Mouse (Mus musculus): Measurements from ENCODE around the gene Clns1a.

Clns1a gene

GRCm38 (mm10) chr7:97726778-97727177, 30.3 kb downstream of the Clns1a start:
- no peak for DNase-seq (ENCODE audit: low read depth, low spot score)

GRCm38 (mm10) chr7:97728666-97729614, 32.5 kb downstream of the Clns1a start:
- DNase-seq (ENCODE audit: low read depth, low spot score), result no peak

GRCm38 (mm10) chr7:97730427-97730826, 34.0 kb downstream of the Clns1a start:
- DNase-seq (ENCODE audit: low read depth, low spot score), result no peak

GRCm38 (mm10) chr7:97733606-97734005, 37.2 kb downstream of the Clns1a start:
- DNase-seq (ENCODE audit: low read depth, low spot score), result no peak

GRCm38 (mm10) chr7:97735021-97735420, 38.6 kb downstream of the Clns1a start:
- no peak for DNase-seq (ENCODE audit: low read depth, low spot score)

- no peak for DNase-seq (ENCODE audit: low read depth, low spot score)
Measured at GRCm38 (mm10) chr7:97735886-97736420, 39.5 kb downstream of the Clns1a start.

GRCm38 (mm10) chr7:97737256-97737637, 40.8 kb downstream of the Clns1a start:
- no peak for DNase-seq (ENCODE audit: low read depth, low spot score)

- peak; percentile 28 for DNase-seq (ENCODE audit: low read depth, low spot score)
Measured at GRCm38 (mm10) chr7:97737638-97738456, 41.4 kb downstream of the Clns1a start, which contains the start of gene Aqp11. Gene Aqp11 (minus strand): TSS chr7:97738289.

GRCm38 (mm10) chr7:97740948-97741347, 44.5 kb downstream of the Clns1a start:
- DNase-seq (ENCODE audit: low read depth, low spot score), result no peak

GRCm38 (mm10) chr7:97741756-97742291, 45.4 kb downstream of the Clns1a start:
- DNase-seq (ENCODE audit: low read depth, low spot score), result no peak

GRCm38 (mm10) chr7:97745299-97745698, 48.9 kb downstream of the Clns1a start:
- no peak for DNase-seq (ENCODE audit: low read depth, low spot score)

GRCm38 (mm10) chr7:97747176-97747707, 50.8 kb downstream of the Clns1a start:
- DNase-seq (ENCODE audit: low read depth, low spot score), result no peak

- no peak for DNase-seq (ENCODE audit: low read depth, low spot score)
Measured at GRCm38 (mm10) chr7:97747787-97748497, 51.5 kb downstream of the Clns1a start.

GRCm38 (mm10) chr7:97748527-97749206, 52.2 kb downstream of the Clns1a start:
- no peak for DNase-seq (ENCODE audit: low read depth, low spot score)

- no peak for DNase-seq (ENCODE audit: low read depth, low spot score)
Measured at GRCm38 (mm10) chr7:97749207-97750190, 53.1 kb downstream of the Clns1a start.

GRCm38 (mm10) chr7:97756967-97757881, 60.8 kb downstream of the Clns1a start:
- DNase-seq (ENCODE audit: low read depth, low spot score), result no peak

GRCm38 (mm10) chr7:97764591-97764990, 68.2 kb downstream of the Clns1a start:
- DNase-seq (ENCODE audit: low read depth, low spot score), result no peak
